Mouse (Mus musculus) MEL-GATA-1-ER (cell line): ENCODE measurements around the gene Kremen2.
A peak's percentile ranks its signal among the peaks of the same experiment; 100 is the strongest.

Experiments used
- DNase-seq: peaks from one replicate; pipeline ENCODE4 v3.0.0-alpha.2; 2012; ENCODE audit warnings: low read depth; ENCODE audit errors: extremely low read depth

The Kremen2 gene

GRCm38 (mm10) chr17:23737493-23738445, 7.9 kb downstream of the Kremen2 start:
- DNase-seq = no peak

GRCm38 (mm10) chr17:23734341-23734740, 11.3 kb downstream of the Kremen2 start:
- DNase-seq = no peak

GRCm38 (mm10) chr17:23730441-23730840, 15.2 kb downstream of the Kremen2 start:
- no peak for DNase-seq

- DNase-seq = peak; percentile 46
These were observed 18.9 kb downstream of the Kremen2 start for GRCm38 (mm10) chr17:23726758-23727142.

GRCm38 (mm10) chr17:23725999-23726757, 19.5 kb downstream of the Kremen2 start, which contains the start of gene Pkmyt1:
Pkmyt1 (plus strand) TSS chr17:23726336.
- DNase-seq = peak; percentile 76

- DNase-seq = peak; percentile 46
These were observed 20.2 kb downstream of the Kremen2 start for GRCm38 (mm10) chr17:23725477-23725876.

GRCm38 (mm10) chr17:23722376-23723125, 23.1 kb downstream of the Kremen2 start, which contains the start of gene 1520401A03Rik:
1520401A03Rik (minus strand) TSS chr17:23722783.
- no peak for DNase-seq

- DNase-seq = no peak
These were observed 23.7 kb downstream of the Kremen2 start for GRCm38 (mm10) chr17:23721886-23722285.

GRCm38 (mm10) chr17:23719455-23719854, 26.2 kb downstream of the Kremen2 start:
- DNase-seq = no peak

GRCm38 (mm10) chr17:23717003-23717402, 28.6 kb downstream of the Kremen2 start:
- DNase-seq = no peak

GRCm38 (mm10) chr17:23706212-23706611, 39.4 kb downstream of the Kremen2 start:
- peak; percentile 35 for DNase-seq

GRCm38 (mm10) chr17:23705525-23706104, 40.0 kb downstream of the Kremen2 start:
- no peak for DNase-seq

- DNase-seq = no peak
These were observed 40.9 kb downstream of the Kremen2 start for GRCm38 (mm10) chr17:23704741-23705140.

- DNase-seq = no peak
These were observed 42.3 kb downstream of the Kremen2 start for GRCm38 (mm10) chr17:23703301-23703700.

GRCm38 (mm10) chr17:23700079-23700478, 45.6 kb downstream of the Kremen2 start:
- DNase-seq = peak; percentile 82

- DNase-seq = no peak
These were observed 46.2 kb downstream of the Kremen2 start for GRCm38 (mm10) chr17:23699131-23700077.

GRCm38 (mm10) chr17:23695801-23696200, 49.8 kb downstream of the Kremen2 start:
- no peak for DNase-seq

- no peak for DNase-seq
These were observed 51.1 kb downstream of the Kremen2 start for GRCm38 (mm10) chr17:23694491-23694890.
